Mouse (Mus musculus): ENCODE data around the gene Chchd2.

- TF ChIP-seq CTCF (IDR thresholded peaks at IDR 0.05; ENCODE audit: low read depth) (no peak), EP300 (IDR thresholded peaks at IDR 0.05; ENCODE audit: low read depth) (no peak)
Measured at GRCm38 (mm10) chr5:129873942-129874341, 13.3 kb downstream of the Chchd2 start.
